Mouse (Mus musculus) kidney, adult 18-20 months (tissue): ENCODE data around the gene Olfr913.

Experiments used
- DNase-seq: peaks from one replicate; pipeline ENCODE4 v3.0.0; 2021

The Olfr913 gene

GRCm38 (mm10) chr9:38592459-38592858 is at the start of gene Olfr913:
Olfr913 (plus strand) TSS chr9:38592759.
- DNase-seq, result no peak

GRCm38 (mm10) chr9:38579878-38580277 is 12.7 kb upstream of the Olfr913 start, which contains the start of gene Olfr912:
Olfr912 (plus strand) TSS chr9:38580178.
- no peak for DNase-seq

GRCm38 (mm10) chr9:38591056-38591455 is 1.5 kb upstream of the Olfr913 start:
- DNase-seq, result no peak

GRCm38 (mm10) chr9:38604802-38605201 is 12.2 kb downstream of the Olfr913 start, which contains the start of gene Olfr914:
Olfr914 (plus strand) TSS chr9:38605102.
- DNase-seq, result no peak

- no peak for DNase-seq
Observed at GRCm38 (mm10) chr9:38632406-38632805, 39.8 kb downstream of the Olfr913 start.
